In the genomic region with DNA sequence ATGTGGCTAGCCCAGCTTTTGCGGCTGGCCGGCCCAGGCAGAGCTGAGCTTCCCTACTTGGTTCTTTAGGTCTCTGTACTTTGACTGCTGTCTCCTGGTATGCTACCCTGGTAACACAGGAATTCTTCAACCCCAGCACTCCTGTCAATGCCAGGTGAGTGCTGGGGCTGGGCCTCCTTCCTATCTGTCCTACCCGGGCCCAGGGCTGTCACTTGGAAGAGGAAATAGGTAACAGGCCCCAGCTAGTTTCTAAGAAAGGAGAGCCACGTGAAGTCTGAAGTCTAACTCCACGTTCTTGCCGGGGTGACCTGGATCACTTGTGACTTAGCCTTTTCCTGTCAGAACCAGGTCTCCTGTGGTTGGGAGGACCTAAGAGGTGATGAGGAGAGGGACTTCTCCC, we compare ENCODE assay signal across 17 mouse cellular contexts. TPM values are rescaled to one million over a fixed set of nuclear protein-coding genes. Genes with fewer than 3 reads are reported as not detected.
"Had no signal": no experiment of that assay in that cellular context is flagged by ENCODE, and none has a peak within 500 bp of the region (broad histone marks: within the 10 kb centered on the region; RNA-seq: fewer than 3 reads in every experiment).

No protein-coding gene starts in this region.

- H3K9me3 ChIP-seq: limb, embryonic 15.5 days; liver, embryonic 12.5 days; megakaryocyte, embryonic 14.5 days; midbrain, embryonic 15.5 days; neural tube, embryonic 12.5 days; stomach, embryonic 15.5 days had no signal

- ATAC-seq: liver, embryonic 12.5 days; midbrain, embryonic 15.5 days had no signal

- H3K27me3 ChIP-seq: limb, embryonic 15.5 days; midbrain, embryonic 15.5 days; neural tube, embryonic 12.5 days; stomach, embryonic 15.5 days had no signal

- H3K27ac ChIP-seq: layer of hippocampus, adult 2 months; limb, embryonic 15.5 days; liver, embryonic 12.5 days; macrophage; midbrain, embryonic 15.5 days; neural tube, embryonic 12.5 days; stomach, embryonic 15.5 days had no signal

- H3K4me2 ChIP-seq: limb, embryonic 15.5 days; liver, embryonic 12.5 days; lung, embryonic 14.5 days; midbrain, embryonic 11.5 days; midbrain, embryonic 15.5 days; neural tube, embryonic 12.5 days; stomach, embryonic 15.5 days had no signal

- H3K9ac ChIP-seq: limb, embryonic 15.5 days; liver, embryonic 12.5 days; lung, embryonic 14.5 days; midbrain, embryonic 15.5 days; neural tube, embryonic 12.5 days; stomach, embryonic 15.5 days had no signal

- H3K4me3 ChIP-seq: layer of hippocampus, adult 2 months; limb, embryonic 15.5 days; liver, embryonic 12.5 days; megakaryocyte, embryonic 14.5 days; midbrain, embryonic 15.5 days; neural tube, embryonic 12.5 days; stomach, embryonic 15.5 days had no signal

- DNase-seq: left cerebral cortex, postnatal 4 days; lung, embryonic 14.5 days; lung, postnatal 10 days; spleen, adult 18-20 months; thymus, postnatal 36 days had no signal

- H3K36me3 ChIP-seq: limb, embryonic 15.5 days; liver, embryonic 12.5 days; midbrain, embryonic 15.5 days; neural tube, embryonic 12.5 days; stomach, embryonic 15.5 days had no signal

RNA-seq across cellular contexts. Expression of gene Cldn19, which starts 1.9 kb away (rescaled TPM):
- polyA plus RNA-seq: intestine, embryonic 14.5 days; liver, embryonic 12.5 days; liver, embryonic 16.5 days; lung, embryonic 14.5 days; macrophage; stomach, embryonic 15.5 days; thymus, postnatal 0 days had no signal

RNA-seq across cellular contexts. Expression of gene Tmem269, which starts 39.1 kb away (rescaled TPM):
- polyA plus RNA-seq: intestine, embryonic 14.5 days; limb, embryonic 15.5 days; liver, embryonic 12.5 days; liver, embryonic 16.5 days; lung, embryonic 14.5 days; macrophage; stomach, embryonic 15.5 days had no signal
